Mouse (Mus musculus) MEL (cell line): Measurements from ENCODE around the gene Snd1. TPM values are rescaled to one million over a fixed set of nuclear protein-coding genes. Genes with fewer than 3 reads are reported as not detected.

Source experiments
- DNase-seq: peaks from one replicate; pipeline ENCODE4 v3.0.0; 2011; ENCODE audit warnings: low read depth, low spot score
- H3K27ac ChIP-seq: 2 replicates; pipeline ENCODE4 v1.5.1; 2012; ENCODE audit warnings: low read depth, mild to moderate bottlenecking, control low read depth, low read length, moderate library complexity; ENCODE audit not compliant: control insufficient read depth
- H3K27me3 ChIP-seq, 2 experiments: fragments of 150-350 bp in 1 of 2; sonication (generic) in 1 of 2; 2 replicates each; pipeline ENCODE4 v1.6.1; 2012; ENCODE audit warnings: low read length in 2 of 2, mild to moderate bottlenecking in 2 of 2, improper control_type of control experiment in 1 of 2, moderate library complexity in 1 of 2; ENCODE audit not compliant: insufficient read depth in 2 of 2, control insufficient read depth in 1 of 2
- H3K36me3 ChIP-seq, 2 experiments: 2 replicates each; pipeline ENCODE4 v1.6.1; 2012 to 2014; ENCODE audit warnings: low read length in 2 of 2, improper control_type of control experiment in 1 of 2, inconsistent platforms in 1 of 2, mild to moderate bottlenecking in 1 of 2; ENCODE audit not compliant: insufficient read depth in 2 of 2, control insufficient read depth in 1 of 2
- H3K4me1 ChIP-seq, 2 experiments: fragments of 150-350 bp in 1 of 2; sonication (generic) in 1 of 2; 2 replicates each; pipeline ENCODE4 v1.6.1; 2012; ENCODE audit warnings: low read length in 2 of 2, improper control_type of control experiment in 1 of 2, mild to moderate bottlenecking in 1 of 2; ENCODE audit not compliant: insufficient read depth in 2 of 2, control insufficient read depth in 1 of 2
- H3K4me3 ChIP-seq, 2 experiments: fragments of 150-350 bp in 1 of 2; sonication (generic) in 1 of 2; 2 replicates each; pipeline ENCODE4 v1.5.1; 2012; ENCODE audit warnings: low read depth in 2 of 2, low read length in 2 of 2, mild to moderate bottlenecking in 2 of 2, moderate library complexity in 2 of 2, control low read depth in 1 of 2, improper control_type of control experiment in 1 of 2; ENCODE audit not compliant: control insufficient read depth in 1 of 2, insufficient read depth in 1 of 2
- H3K79me2 ChIP-seq: 2 replicates; pipeline ENCODE4 v1.6.1; 2012; ENCODE audit warnings: mild to moderate bottlenecking, low read length, moderate library complexity; ENCODE audit not compliant: control insufficient read depth, poor library complexity, insufficient read depth
- H3K9ac ChIP-seq: 2 replicates; pipeline ENCODE4 v1.6.1; 2012; ENCODE audit warnings: low read depth, mild to moderate bottlenecking, control low read depth, low read length, moderate library complexity; ENCODE audit not compliant: control insufficient read depth, poor library complexity, severe bottlenecking
- H3K9me3 ChIP-seq: fragments of 150-350 bp; sonication (generic); replicated peaks from 2 replicates; pipeline ENCODE4 v1.6.1; 2012; ENCODE audit warnings: mild to moderate bottlenecking, low read length, improper control_type of control experiment, moderate library complexity; ENCODE audit not compliant: insufficient read depth
- CHD2 ChIP-seq: IDR thresholded peaks from 2 replicates; pipeline ENCODE4 v1.6.1; 2011; ENCODE audit warnings: low read length, improper control_type of control experiment
- CTCF ChIP-seq, 3 experiments: IDR thresholded peaks in 2 of 3; conservative IDR thresholded peaks in 1 of 3; 2 replicates each; pipeline ENCODE4 v1.5.1; 2011 to 2012; ENCODE audit warnings: low read length in 3 of 3, low read depth in 2 of 3, mild to moderate bottlenecking in 2 of 3, improper control_type of control experiment in 1 of 3, inconsistent platforms in 1 of 3, mixed read lengths in 1 of 3, moderate library complexity in 1 of 3; ENCODE audit not compliant: control insufficient read depth in 1 of 3, insufficient read depth in 1 of 3, poor library complexity in 1 of 3, severe bottlenecking in 1 of 3
- E2F4 ChIP-seq: IDR thresholded peaks from 2 replicates; pipeline ENCODE4 v1.6.1; 2011; ENCODE audit warnings: low read depth, low read length, improper control_type of control experiment, borderline replicate concordance
- ELF1 ChIP-seq: IDR thresholded peaks from 2 replicates; pipeline ENCODE4 v1.6.1; 2014; ENCODE audit warnings: low read depth, mild to moderate bottlenecking, inconsistent platforms, low read length, improper control_type of control experiment, moderate library complexity
- HCFC1 ChIP-seq: IDR thresholded peaks from 2 replicates; pipeline ENCODE4 v1.6.1; 2012; ENCODE audit warnings: low read depth, mild to moderate bottlenecking, inconsistent platforms, low read length, improper control_type of control experiment, moderate library complexity
- JUND ChIP-seq: IDR thresholded peaks from 2 replicates; pipeline ENCODE4 v1.6.1; 2011; ENCODE audit warnings: low read depth, mild to moderate bottlenecking, improper control_type of control experiment, low read length
- MAZ ChIP-seq: IDR thresholded peaks from 2 replicates; pipeline ENCODE4 v1.6.1; 2012; ENCODE audit warnings: low read depth, mild to moderate bottlenecking, inconsistent platforms, low read length, improper control_type of control experiment
- MXI1 ChIP-seq: IDR thresholded peaks from 2 replicates; pipeline ENCODE4 v1.6.1; 2011; ENCODE audit warnings: mild to moderate bottlenecking, low read depth, low read length, improper control_type of control experiment
- MYC ChIP-seq: IDR thresholded peaks from 2 replicates; pipeline ENCODE4 v1.6.1; 2011; ENCODE audit warnings: low read depth, mild to moderate bottlenecking, low read length, improper control_type of control experiment, moderate library complexity
- NELFE ChIP-seq: IDR thresholded peaks from 2 replicates; pipeline ENCODE4 v1.6.1; 2011; ENCODE audit warnings: low read depth, low read length, improper control_type of control experiment
- POLR2AphosphoS2 ChIP-seq: IDR thresholded peaks from 2 replicates; pipeline ENCODE4 v1.6.1; 2011; ENCODE audit warnings: low read length, improper control_type of control experiment
- RAD21 ChIP-seq: IDR thresholded peaks from 2 replicates; pipeline ENCODE4 v1.6.1; 2011; ENCODE audit warnings: mild to moderate bottlenecking, low read depth, low read length, improper control_type of control experiment
- RCOR1 ChIP-seq: IDR thresholded peaks from 2 replicates; pipeline ENCODE4 v1.6.1; 2012; ENCODE audit warnings: low read depth, mild to moderate bottlenecking, inconsistent platforms, low read length, improper control_type of control experiment
- SIN3A ChIP-seq: IDR thresholded peaks from 2 replicates; pipeline ENCODE4 v1.6.1; 2012; ENCODE audit warnings: low read length, improper control_type of control experiment, inconsistent platforms
- SMC3 ChIP-seq: IDR thresholded peaks from 2 replicates; pipeline ENCODE4 v1.6.1; 2011; ENCODE audit warnings: low read depth, low read length, improper control_type of control experiment
- ZKSCAN1 ChIP-seq: IDR thresholded peaks from 2 replicates; pipeline ENCODE4 v1.6.1; 2012; ENCODE audit warnings: low read depth, mild to moderate bottlenecking, inconsistent platforms, low read length, improper control_type of control experiment, moderate library complexity
- polyA plus RNA-seq, 2 experiments: library from polyadenylated mRNA; stranded (reverse) in 1 of 2; unstranded in 1 of 2; fragments of >175 nt in 1 of 2; fragments of >200 nt in 1 of 2; gene quantifications; 2 replicates each; pipeline versions ENCODE4 v1.2.1 to v1.2.4; 2012; ENCODE audit warnings: low replicate concordance in 2 of 2, low read depth in 1 of 2; ENCODE audit not compliant: insufficient read length in 2 of 2, insufficient read depth in 1 of 2, missing spikeins in 1 of 2
- total RNA-seq: library from RNA; depleted of rRNA; stranded (reverse); fragments of 300-350 nt; gene quantifications from 2 replicates; pipeline ENCODE4 v1.2.3, GENCODE M21; 2012

Gene Snd1
- total and polyA plus RNA-seq, 3 experiments, result 192 to 280 TPM; not detected in 1

GRCm38 (mm10) chr6:28470621-28471020 is 4.3 kb upstream of the Snd1 start:
- Histone ChIP-seq H3K27ac (no peak overlapping the region), H3K79me2 (no peaks in the 10 kb centered on the region), H3K9ac (no peak overlapping the region), H3K9me3 (no peaks in the 10 kb centered on the region), H3K4me3 (no peak overlapping the region), H3K36me3 (no peaks in the 10 kb centered on the region), H3K27me3 (peaks cover 0 to 3% of the 10 kb centered on the region in 2 experiments; a peak in 2 of 4 replicates), H3K4me1 (no peaks in the 10 kb centered on the region)
- TF ChIP-seq CHD2, result no peak
- no peak for TF ChIP-seq MXI1
- TF ChIP-seq CTCF (IDR thresholded peaks at IDR 0.05 in 2 of 3, conservative IDR thresholded peaks at IDR 0.05 in 1 of 3; ENCODE audit: control insufficient read depth in 1 of 3, insufficient read depth in 1 of 3, low read depth in 2 of 3, low read length in 3 of 3, poor library complexity in 1 of 3, severe bottlenecking in 1 of 3), result peak in 1 of 3 experiments; percentile 8; a peak in 1 of 6 replicates
- no peak for TF ChIP-seq ZKSCAN1
- TF ChIP-seq RCOR1, result no peak
- TF ChIP-seq HCFC1, result no peak
- DNase-seq, result no peak

DNA sequence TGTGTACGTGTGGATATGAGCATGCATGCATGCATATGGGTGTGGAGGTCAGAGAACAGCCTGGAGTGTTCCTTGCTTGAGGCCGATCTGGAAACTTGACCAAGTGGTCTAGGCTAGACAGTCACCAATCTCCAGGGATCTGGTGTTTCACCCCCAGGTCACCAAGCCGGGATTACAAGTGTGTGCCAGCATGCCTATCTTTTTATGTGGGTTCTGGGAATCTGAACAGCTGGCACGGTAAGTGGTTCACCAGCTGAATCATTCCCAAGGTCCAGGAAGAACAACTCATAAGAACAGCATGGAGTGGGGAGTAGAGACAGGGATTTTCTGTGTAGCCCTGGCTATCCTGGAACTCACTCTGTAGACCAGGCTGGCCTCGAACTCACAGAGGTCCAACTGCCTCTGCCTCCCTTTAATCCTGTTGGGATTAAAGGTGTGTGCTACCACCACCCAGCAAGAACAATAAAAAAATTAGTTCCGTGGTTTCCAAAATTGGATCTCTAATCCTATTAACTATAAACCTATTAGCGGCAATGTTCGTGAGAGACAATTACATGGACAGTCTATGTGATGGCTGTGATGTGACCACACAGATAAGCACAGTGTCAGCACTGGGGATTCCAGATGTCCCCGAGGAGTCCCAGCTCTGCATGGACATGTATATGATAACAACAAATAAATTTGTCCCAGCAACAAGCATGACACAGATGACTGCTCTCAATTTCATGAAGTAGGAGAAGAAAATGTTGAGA is 3.5 kb upstream of the Snd1 start:
- no peaks in the 10 kb centered on the region for H3K79me2 ChIP-seq
- TF ChIP-seq MAZ (no peak), POLR2AphosphoS2 (no peak), SIN3A (no peak), SMC3 (no peak), RAD21 (no peak), JUND (no peak), ELF1 (no peak), NELFE (no peak), CHD2 (no peak), ZKSCAN1 (no peak), HCFC1 (no peak), RCOR1 (no peak), E2F4 (no peak), MYC (no peak), MXI1 (no peak)
- no peak overlapping the region for H3K9ac ChIP-seq
- H3K27me3 ChIP-seq, result peaks cover 0 to 3% of the 10 kb centered on the region in 2 experiments; a peak in 2 of 4 replicates
- no peak overlapping the region for H3K27ac ChIP-seq
- no peaks in the 10 kb centered on the region for H3K36me3 ChIP-seq
- no peaks in the 10 kb centered on the region for H3K4me1 ChIP-seq
- no peak for DNase-seq
- H3K9me3 ChIP-seq, result no peaks in the 10 kb centered on the region
- H3K4me3 ChIP-seq, result no peak overlapping the region
